Mouse (Mus musculus): ENCODE measurements at regions not wholly inside any gene's neighbourhood (a gene's known extent, or its start where the extent isn't known, plus 50 kb on each side); places are given as distances from the start of the nearest gene placed in this dataset.

DNA sequence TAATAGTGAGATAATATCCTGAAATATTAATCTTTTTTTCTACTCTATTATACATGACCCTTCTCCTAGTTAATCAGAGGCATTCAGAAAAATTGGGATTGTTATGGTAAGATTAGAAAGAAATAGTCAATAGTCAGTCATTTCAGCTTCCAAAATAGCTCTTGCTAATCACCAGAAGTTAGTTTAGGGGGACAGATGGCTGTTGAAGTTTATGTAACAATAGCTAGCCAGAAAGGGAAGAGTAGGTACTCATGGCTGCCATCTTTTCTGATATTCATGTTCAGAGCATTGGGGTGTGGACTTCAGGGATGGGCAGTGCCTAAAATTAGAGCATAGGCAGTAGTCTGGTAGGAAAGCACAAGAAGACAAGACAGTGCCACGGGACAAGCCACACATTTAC lies 306.8 kb upstream of the Ercc4 start:
- TF ChIP-seq CTCF (IDR thresholded peaks at IDR 0.05; ENCODE audit: low read depth) (no peak), EP300 (IDR thresholded peaks at IDR 0.05; ENCODE audit: low read depth) (no peak)

Measured in heart, postnatal 0 days (tissue).